Mouse (Mus musculus) heart, adult 2 months (tissue): ENCODE data around the gene Ppm1h. TPM values are rescaled to one million over a fixed set of nuclear protein-coding genes. Genes with fewer than 3 reads are reported as not detected.

Source experiments
- DNase-seq, 2 experiments: peaks; one replicate each; pipeline ENCODE4 v3.0.0; 2021
- H3K27ac ChIP-seq: fragments of 200-600 bp; 2 replicates; pipeline ENCODE4 v1.8.1; 2022
- H3K27me3 ChIP-seq: fragments of 200-500 bp; 2 replicates; pipeline ENCODE4 v1.6.1; 2012; ENCODE audit warnings: mild to moderate bottlenecking, low read length, inconsistent platforms, mixed read lengths; ENCODE audit not compliant: control insufficient read depth, insufficient read depth
- H3K36me3 ChIP-seq: fragments of 200-500 bp; 2 replicates; pipeline ENCODE4 v1.6.1; 2012; ENCODE audit warnings: low read length, inconsistent platforms; ENCODE audit not compliant: control insufficient read depth, insufficient read depth
- H3K4me1 ChIP-seq: fragments of 200-500 bp; 2 replicates; pipeline ENCODE4 v1.6.1; 2011; ENCODE audit warnings: low read length; ENCODE audit not compliant: control insufficient read depth, insufficient read depth
- H3K4me3 ChIP-seq: fragments of 200-600 bp; 2 replicates; pipeline ENCODE4 v1.8.1; 2022
- H3K79me2 ChIP-seq: fragments of 200-500 bp; replicated peaks from 2 replicates; pipeline ENCODE4 v1.6.1; 2012; ENCODE audit warnings: mild to moderate bottlenecking, inconsistent platforms, low read length, moderate library complexity, mixed read lengths; ENCODE audit not compliant: control insufficient read depth, insufficient read depth
- H3K9ac ChIP-seq: fragments of 200-500 bp; 2 replicates; pipeline ENCODE4 v1.6.1; 2012; ENCODE audit warnings: low read depth, mild to moderate bottlenecking, control low read depth, inconsistent platforms, low read length, mixed read lengths
- CTCF ChIP-seq: fragments of 200-600 bp; IDR thresholded peaks from 2 replicates; pipeline ENCODE4 v1.8.1; 2022; ENCODE audit warnings: antibody characterized with exemption, mild to moderate bottlenecking, moderate library complexity
- EP300 ChIP-seq: fragments of 200-500 bp; IDR thresholded peaks from 2 replicates; pipeline ENCODE4 v1.6.1; 2011; ENCODE audit warnings: low read depth, low read length, control low read depth; ENCODE audit not compliant: insufficient read depth
- POLR2A ChIP-seq: fragments of 200-500 bp; IDR thresholded peaks from 2 replicates; pipeline ENCODE4 v1.6.1; 2011; ENCODE audit warnings: mild to moderate bottlenecking, low read depth, low read length, control low read depth; ENCODE audit not compliant: insufficient read depth
- WGBS: fragments of 180-500 bp; shearing (Covaris S2); methylation state at CpG from one replicate; pipeline ENCODE4 v1.1.7; 2018; 5-methylcytosine and 5-hydroxymethylcytosine counted together
- intact Hi-C: fragments of 180-260 bp; cut with DNase I; formaldehyde crosslinking; loops from one replicate; pipeline ENCODE4 v1.15.1; 2025
- polyA plus RNA-seq: library from polyadenylated mRNA; depleted of rRNA; stranded (reverse); fragments of >200 nt; gene quantifications from 2 replicates; pipeline ENCODE4 v1.2.3, GENCODE M21; 2012
- total RNA-seq, 2 experiments: library from RNA; stranded (reverse); gene quantifications; 2 replicates each; pipeline ENCODE4 v1.2.3; 2021

Gene Ppm1h
- total and polyA plus RNA-seq, 3 experiments, result 4.5 to 7.8 (median 6.4) TPM

- 67% methylated on average over 11 of the region's 11 CpGs for WGBS
- no peak overlapping the region for H3K9ac ChIP-seq
- intact Hi-C loops, result loop anchor here (5.0 kb wide), 2 partner anchors 74 to 106 kb away; no protein-coding TSS in a partner anchor
- H3K27me3 ChIP-seq, result no peaks in the 10 kb centered on the region
- peaks cover 3% of the 10 kb centered on the region; the same call in 1 of the 2 replicates for H3K4me1 ChIP-seq
- no peak for DNase-seq
- peak overlapping the region; percentile 63 for H3K27ac ChIP-seq
- H3K79me2 ChIP-seq, result no peaks in the 10 kb centered on the region
- H3K36me3 ChIP-seq, result no peaks in the 10 kb centered on the region; the same call in 1 of the 2 replicates
- H3K4me3 ChIP-seq, result no peak overlapping the region
- TF ChIP-seq POLR2A (no peak), CTCF (no peak), EP300 (no peak)
These were observed 234.8 kb downstream of the Ppm1h start for GRCm38 (mm10) chr10:122913393-122913792.

GRCm38 (mm10) chr10:122915905-122916304 is 237.3 kb downstream of the Ppm1h start:
- intact Hi-C loops, result no loop called here
- no peak overlapping the region for H3K9ac ChIP-seq
- H3K36me3 ChIP-seq, result no peaks in the 10 kb centered on the region; the same call in 1 of the 2 replicates
- H3K27me3 ChIP-seq, result no peaks in the 10 kb centered on the region
- peaks cover 3% of the 10 kb centered on the region; the same call in 1 of the 2 replicates for H3K4me1 ChIP-seq
- whole genome bisulfite sequencing, result 96% methylated on average over 8 of the region's 8 CpGs
- no peak overlapping the region for H3K4me3 ChIP-seq
- no peak for DNase-seq
- no peak for TF ChIP-seq EP300
- no peak for TF ChIP-seq POLR2A
- no peak for TF ChIP-seq CTCF
- no peaks in the 10 kb centered on the region for H3K79me2 ChIP-seq
- H3K27ac ChIP-seq, result no peak overlapping the region

GRCm38 (mm10) chr10:122917648-122918324 is 239.2 kb downstream of the Ppm1h start:
- intact Hi-C loops, result no loop called here
- H3K36me3 ChIP-seq, result no peaks in the 10 kb centered on the region; the same call in 1 of the 2 replicates
- TF ChIP-seq EP300, result no peak
- TF ChIP-seq POLR2A, result no peak
- no peak for TF ChIP-seq CTCF
- H3K4me3 ChIP-seq, result no peak overlapping the region
- no peak overlapping the region for H3K27ac ChIP-seq
- H3K4me1 ChIP-seq, result peaks cover 2% of the 10 kb centered on the region; the same call in 1 of the 2 replicates
- WGBS, result 83% methylated on average over 14 of the region's 14 CpGs
- no peak overlapping the region for H3K9ac ChIP-seq
- no peak for DNase-seq
- no peaks in the 10 kb centered on the region for H3K27me3 ChIP-seq
- no peaks in the 10 kb centered on the region for H3K79me2 ChIP-seq

- 85% methylated on average over 9 of the region's 9 CpGs for WGBS
- TF ChIP-seq CTCF, result no peak
- no peak for TF ChIP-seq POLR2A
- TF ChIP-seq EP300, result no peak
- Histone ChIP-seq H3K4me3 (no peak overlapping the region), H3K9ac (no peak overlapping the region), H3K27me3 (no peaks in the 10 kb centered on the region), H3K27ac (no peak overlapping the region), H3K36me3 (no peaks in the 10 kb centered on the region; the same call in 1 of the 2 replicates), H3K4me1 (no peaks in the 10 kb centered on the region), H3K79me2 (no peaks in the 10 kb centered on the region)
- intact Hi-C loops, result no loop called here
- no peak for DNase-seq
These were observed 239.7 kb downstream of the Ppm1h start for GRCm38 (mm10) chr10:122918325-122918694.

- Histone ChIP-seq H3K27me3 (no peaks in the 10 kb centered on the region), H3K9ac (no peak overlapping the region), H3K4me3 (no peak overlapping the region), H3K4me1 (no peaks in the 10 kb centered on the region), H3K27ac (no peak overlapping the region), H3K36me3 (no peaks in the 10 kb centered on the region; the same call in 1 of the 2 replicates), H3K79me2 (no peaks in the 10 kb centered on the region)
- DNase-seq, result no peak
- TF ChIP-seq POLR2A (no peak), EP300 (no peak), CTCF (no peak)
- intact Hi-C loops, result no loop called here
- 95% methylated on average over 5 of the region's 5 CpGs for WGBS
These were observed 240.2 kb downstream of the Ppm1h start for GRCm38 (mm10) chr10:122918754-122919153.

GRCm38 (mm10) chr10:122919416-122919815 is 240.9 kb downstream of the Ppm1h start:
- H3K9ac ChIP-seq, result no peak overlapping the region
- TF ChIP-seq CTCF, result no peak
- no peak for TF ChIP-seq EP300
- TF ChIP-seq POLR2A, result no peak
- no peaks in the 10 kb centered on the region for H3K27me3 ChIP-seq
- no peaks in the 10 kb centered on the region for H3K79me2 ChIP-seq
- no peaks in the 10 kb centered on the region; the same call in 1 of the 2 replicates for H3K36me3 ChIP-seq
- DNase-seq, result no peak
- intact Hi-C loops, result no loop called here
- WGBS, result 94% methylated on average over 2 of the region's 2 CpGs
- H3K27ac ChIP-seq, result no peak overlapping the region
- no peak overlapping the region for H3K4me3 ChIP-seq
- H3K4me1 ChIP-seq, result no peaks in the 10 kb centered on the region
